Mouse (Mus musculus) neural tube, postnatal 0 days (tissue): ENCODE results near the gene Dbi. TPM values are rescaled to one million over a fixed set of nuclear protein-coding genes. Genes with fewer than 3 reads are reported as not detected.

ENCODE experiments used
- polyA plus RNA-seq: library from polyadenylated mRNA; unstranded; fragments of >200 nt; fragmentation: Nextera tagmentation; extraction: Ambion mirVana; gene quantifications from 2 replicates; pipeline ENCODE4 v1.2.1, GENCODE M21; 2015

Dbi gene
- 3,176 and 3,426 TPM in 2 replicates for polyA plus RNA-seq

DNA sequence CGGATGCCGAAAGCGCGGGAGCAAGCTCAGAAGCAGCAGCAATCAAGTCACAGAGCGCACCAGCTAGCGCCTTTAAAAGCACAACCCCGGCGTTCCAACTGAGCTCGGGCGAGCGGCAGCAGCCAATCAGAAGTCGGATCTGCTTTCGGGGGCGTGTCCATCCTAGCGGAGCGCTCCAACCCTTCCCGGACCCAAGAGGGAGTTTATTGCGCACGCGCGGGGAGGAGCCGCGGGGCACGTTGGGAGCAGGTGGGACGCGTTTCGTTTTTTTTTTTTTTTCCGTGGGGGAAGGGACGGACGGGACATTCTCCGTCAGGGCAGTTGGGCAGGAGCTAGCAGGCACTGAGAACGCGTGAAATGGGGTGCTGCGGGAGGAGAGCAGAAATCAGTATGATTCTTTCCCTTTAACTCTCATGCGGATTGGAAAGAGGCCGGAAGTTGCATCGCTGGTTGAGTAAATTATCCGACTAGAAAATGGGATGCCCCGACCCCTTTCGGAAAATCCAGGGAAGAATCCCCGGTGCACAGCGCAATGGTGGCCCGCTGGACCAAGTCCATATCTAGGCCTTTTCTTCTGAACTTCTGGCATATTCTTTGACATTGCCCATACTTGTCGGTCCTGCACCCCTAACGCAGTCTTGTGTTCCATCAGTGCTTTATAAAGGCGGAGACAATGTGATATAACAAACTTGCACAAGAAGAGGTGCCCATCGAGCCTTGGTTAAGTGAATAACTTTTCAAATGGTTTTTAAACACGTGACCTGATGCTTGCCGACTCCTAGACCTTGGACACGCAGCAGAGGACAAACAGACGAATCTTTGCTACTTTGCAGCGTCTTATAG lies at the start of gene Dbi, which contains the start of gene 3110009E18Rik:
Gene Dbi, minus strand, starts transcription at position 110 of the 843 bp plus-strand sequence.
Gene 3110009E18Rik, plus strand, starts transcription at position 219 of the 843 bp plus-strand sequence.

DNA sequence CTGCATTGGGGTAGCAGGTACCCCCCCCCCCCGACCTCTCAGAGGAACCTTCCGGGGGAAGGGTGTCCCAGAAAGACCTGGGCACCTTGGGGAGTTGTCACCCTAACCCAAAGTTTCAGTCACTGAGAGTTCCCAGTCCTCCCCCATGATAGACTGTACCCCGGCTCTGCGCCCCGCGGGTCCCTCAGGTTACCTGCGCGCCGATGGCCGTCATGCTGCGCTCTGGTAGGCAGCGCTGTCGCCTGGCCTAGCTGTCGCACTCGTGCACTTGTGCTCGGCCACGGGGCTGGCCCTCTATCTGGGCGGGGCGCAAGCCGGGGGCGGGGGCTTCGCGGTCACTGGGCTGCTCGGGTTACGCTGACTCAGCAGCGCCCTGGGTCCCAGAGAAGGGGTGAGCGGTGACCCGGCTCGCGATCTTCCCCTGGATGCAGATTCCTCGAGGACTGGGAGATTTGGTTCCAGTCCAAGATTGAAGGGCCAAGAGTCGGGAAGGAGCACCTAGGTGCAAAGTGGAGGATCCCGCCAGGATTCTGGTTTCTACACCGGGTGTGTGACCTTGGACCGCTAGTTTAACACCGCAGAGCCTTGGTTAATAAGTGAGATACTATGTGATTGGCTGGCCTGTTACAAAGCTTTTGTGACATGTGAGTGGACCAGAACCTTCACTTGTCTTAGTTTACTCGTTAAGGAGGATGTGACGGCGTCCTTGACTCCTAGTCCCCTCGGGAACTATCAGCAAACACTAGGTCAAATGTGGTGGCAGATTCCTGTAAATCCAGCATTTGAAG lies 47.2 kb downstream of the Dbi start, which contains the start of gene Tmem37:
Gene Tmem37, minus strand, starts transcription at position 556 of the 788 bp plus-strand sequence.

Other genes with a start within 250 kb of the Dbi start
- 4.1 and 4.4 TPM in 2 replicates for gene Tmem177, start 207.9 kb downstream of the Dbi start, polyA plus RNA-seq
- 0.19 and 0.25 TPM in 2 replicates for gene Cfap221, start 123.8 kb downstream of the Dbi start, polyA plus RNA-seq
- 0.86 and 0.99 TPM in 2 replicates for gene Sctr, start 114.2 kb downstream of the Dbi start, polyA plus RNA-seq
- gene Tmem37, start 47.0 kb downstream of the Dbi start, polyA plus RNA-seq, result 7.2 and 7.9 TPM in 2 replicates
- gene 3110009E18Rik, start 109 bp upstream of the Dbi start, polyA plus RNA-seq, result 15.8 and 16.0 TPM in 2 replicates
- gene Steap3, start 151.6 kb upstream of the Dbi start, polyA plus RNA-seq, result 4.9 and 5.8 TPM in 2 replicates
- gene C1ql2, start 219.5 kb upstream of the Dbi start, polyA plus RNA-seq, result 3.1 and 4.0 TPM in 2 replicates